Mouse (Mus musculus) left cerebral cortex, adult 6 months (tissue): ENCODE measurements around the gene Vsx1. TPM values are rescaled to one million over a fixed set of nuclear protein-coding genes. Genes with fewer than 3 reads are reported as not detected.

Experiments
- long read RNA-seq, 2 experiments: library from polyadenylated mRNA; unstranded; transcript quantifications; one replicate each; pipeline ENCODE4 v2.0.0; 2019 to 2020
- polyA plus RNA-seq: library from polyadenylated mRNA; unstranded; fragments of <200 nt; fragmentation: Nextera tagmentation; gene quantifications from 2 replicates; pipeline ENCODE4 v1.2.3, GENCODE M21; 2021

Gene Vsx1
- 0.04 TPM in 1 of 2 replicates, not detected in the other for polyA plus RNA-seq
- long read RNA-seq, experiment 1, result 0 reads
- long read RNA-seq, experiment 2, result 0 reads

DNA sequence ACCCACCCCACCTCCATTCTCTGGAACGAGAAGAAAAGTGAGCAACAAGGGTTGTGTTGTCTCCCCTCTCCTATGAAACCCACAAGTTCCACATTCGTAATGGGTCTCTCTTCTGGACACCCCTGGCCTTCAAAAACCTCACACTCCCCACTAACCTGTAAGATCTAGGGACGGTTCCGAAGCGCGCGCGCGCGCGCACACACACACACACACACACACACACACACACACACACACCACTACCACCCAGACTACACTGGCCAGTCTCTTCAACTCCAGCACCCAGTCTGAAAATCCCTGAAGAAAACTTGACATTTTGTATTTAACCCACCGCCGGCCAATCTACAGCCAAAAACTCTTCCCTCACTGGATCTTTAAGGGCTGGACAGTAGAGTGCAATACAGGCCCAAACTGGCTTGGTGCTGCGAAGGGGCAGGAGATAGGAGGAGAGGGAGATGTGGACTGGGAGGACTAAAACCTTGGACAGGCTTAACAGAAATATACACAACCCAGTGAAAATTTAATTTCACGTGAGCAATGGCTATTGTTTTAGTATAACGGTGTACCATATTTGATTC, at the start of gene Vsx1:
TSS of gene Vsx1 (minus strand) at position 138 of the 578 bp plus-strand sequence.

DNA sequence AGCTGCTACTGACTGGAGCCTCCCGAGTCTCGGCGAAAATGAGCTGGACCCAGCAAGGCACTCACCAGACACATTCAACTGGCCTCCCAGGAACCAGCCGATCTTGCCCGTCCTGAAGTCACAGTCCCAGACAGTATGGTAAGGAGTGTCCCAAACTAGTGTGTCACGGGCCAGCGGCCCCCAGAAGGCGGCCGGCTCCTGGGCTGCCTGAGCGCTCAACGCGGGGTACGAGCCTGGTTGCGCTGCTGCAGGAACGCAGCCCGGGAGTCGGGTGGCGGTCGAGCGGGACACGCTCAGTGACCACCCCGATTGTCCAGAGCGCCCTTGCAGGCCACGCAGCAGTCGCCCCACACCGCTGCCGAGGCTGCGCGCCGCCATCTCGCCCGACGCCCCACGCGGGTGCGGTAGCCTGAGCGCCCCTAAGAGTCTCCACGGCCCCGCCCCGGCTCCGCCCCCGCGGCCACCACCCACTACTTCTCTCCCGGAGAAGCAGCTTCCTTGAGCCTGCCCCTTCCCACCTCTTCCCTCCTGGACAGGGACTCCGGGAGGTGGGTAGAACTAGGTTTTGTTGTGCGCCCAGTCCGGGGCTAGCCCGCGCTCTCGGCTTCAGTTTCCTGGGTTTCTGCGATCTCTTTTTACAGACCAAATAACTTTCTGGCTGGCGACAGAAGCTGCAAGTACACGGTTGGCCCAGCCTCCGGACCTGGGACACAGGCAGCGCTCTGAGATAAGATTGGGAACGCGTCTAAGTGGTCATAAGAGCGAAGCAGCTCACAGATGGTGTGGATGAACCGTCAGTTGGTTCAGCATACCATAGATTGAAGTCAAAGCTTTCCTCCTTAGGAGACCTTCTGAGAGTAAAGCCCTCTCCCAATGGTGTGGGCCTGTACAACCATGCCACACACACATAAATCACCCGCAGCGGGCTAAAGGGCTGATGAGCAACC, 21.1 kb downstream of the Vsx1 start, which contains the start of gene Acss1:
TSS of gene Acss1 (minus strand) at position 681 of the 947 bp plus-strand sequence.

Other genes starting within 250 kb of the Vsx1 start
- gene Zfp442, start 237.9 kb downstream of the Vsx1 start, polyA plus RNA-seq, result 2.5 and 3.4 TPM in 2 replicates
- gene Zfp345, start 204.3 kb downstream of the Vsx1 start, polyA plus RNA-seq, result not detected in 2 replicates
- gene Cst7, start 118.9 kb downstream of the Vsx1 start, polyA plus RNA-seq, result 0.76 and 1.3 TPM in 2 replicates
- gene Apmap, start 80.8 kb downstream of the Vsx1 start, polyA plus RNA-seq, result 36.9 and 48.1 TPM in 2 replicates
- 18.1 and 28.1 TPM in 2 replicates for gene Acss1, start 20.9 kb downstream of the Vsx1 start, polyA plus RNA-seq
- 30.9 and 36.1 TPM in 2 replicates for gene Entpd6, start 59.7 kb upstream of the Vsx1 start, polyA plus RNA-seq
- gene Pygb, start 97.4 kb upstream of the Vsx1 start, polyA plus RNA-seq, result 74.6 and 89.8 TPM in 2 replicates
- gene Abhd12, start 215.4 kb upstream of the Vsx1 start, polyA plus RNA-seq, result 315 and 377 TPM in 2 replicates
- gene Gins1, start 216.0 kb upstream of the Vsx1 start, polyA plus RNA-seq, result 1.7 and 2.6 TPM in 2 replicates